Mouse (Mus musculus) neural tube, embryonic 11.5 days (tissue): ENCODE measurements around the gene Fcgr4. TPM values are rescaled to one million over a fixed set of nuclear protein-coding genes. Genes with fewer than 3 reads are reported as not detected.

ENCODE experiments used
- ATAC-seq: fragments of 200-750 bp; cut with Nextera tagmentation; 2 replicates; pipeline ENCODE4 v1.8.0; 2017; ENCODE audit warnings: moderate number of reproducible peaks, mild to moderate bottlenecking, moderate TSS enrichment, moderate library complexity; ENCODE audit not compliant: insufficient read depth, low FRiP score, low TSS enrichment
- DNase-seq: peaks from one replicate; pipeline ENCODE4 v3.0.0-alpha.2; 2015; ENCODE audit warnings: low spot score
- H3K27ac ChIP-seq: fragments of 300-500 bp; sonication (generic); 2 replicates; pipeline ENCODE4 v1.5.1; 2014; ENCODE audit warnings: low read depth, mild to moderate bottlenecking, low read length
- H3K27me3 ChIP-seq: fragments of 300-500 bp; sonication (generic); 2 replicates; pipeline ENCODE4 v1.6.1; 2014; ENCODE audit warnings: mild to moderate bottlenecking, low read length, mixed read lengths; ENCODE audit not compliant: control insufficient read depth, insufficient read depth
- H3K36me3 ChIP-seq: fragments of 300-500 bp; sonication (generic); 2 replicates; pipeline ENCODE4 v1.6.1; 2014; ENCODE audit warnings: mild to moderate bottlenecking, low read length, moderate library complexity, mixed read lengths; ENCODE audit not compliant: control insufficient read depth, insufficient read depth
- H3K4me1 ChIP-seq: fragments of 300-500 bp; sonication (generic); 2 replicates; pipeline ENCODE4 v1.6.1; 2014; ENCODE audit warnings: low read length, mixed read lengths; ENCODE audit not compliant: control insufficient read depth, insufficient read depth
- H3K4me2 ChIP-seq: fragments of 300-500 bp; sonication (generic); 2 replicates; pipeline ENCODE4 v1.6.1; 2014; ENCODE audit warnings: low read depth, mild to moderate bottlenecking, moderate library complexity
- H3K4me3 ChIP-seq: fragments of 300-500 bp; sonication (generic); 2 replicates; pipeline ENCODE4 v1.5.1; 2014; ENCODE audit warnings: low read depth, low read length
- H3K9ac ChIP-seq: fragments of 300-500 bp; sonication (generic); 2 replicates; pipeline ENCODE4 v1.6.1; 2014; ENCODE audit warnings: mild to moderate bottlenecking, low read length
- H3K9me3 ChIP-seq: fragments of 300-500 bp; sonication (generic); 2 replicates; pipeline ENCODE4 v1.6.1; 2016; ENCODE audit warnings: low read length; ENCODE audit not compliant: control insufficient read depth
- WGBS: fragments of 180-500 bp; shearing (Covaris S2); extraction: QIAGEN DNeasy Blood & Tissue Kit; methylation state at CpG from one replicate; pipeline ENCODE4 v1.1.7; 2014; 5-methylcytosine and 5-hydroxymethylcytosine counted together
- polyA plus RNA-seq: library from polyadenylated mRNA; unstranded; fragments of >200 nt; fragmentation: Nextera tagmentation; extraction: Ambion mirVana; gene quantifications from 2 replicates; pipeline ENCODE4 v1.2.1, GENCODE M21; 2014

The Fcgr4 gene
- polyA plus RNA-seq, 1 experiment from 2014 or later: 0.19 TPM

DNA sequence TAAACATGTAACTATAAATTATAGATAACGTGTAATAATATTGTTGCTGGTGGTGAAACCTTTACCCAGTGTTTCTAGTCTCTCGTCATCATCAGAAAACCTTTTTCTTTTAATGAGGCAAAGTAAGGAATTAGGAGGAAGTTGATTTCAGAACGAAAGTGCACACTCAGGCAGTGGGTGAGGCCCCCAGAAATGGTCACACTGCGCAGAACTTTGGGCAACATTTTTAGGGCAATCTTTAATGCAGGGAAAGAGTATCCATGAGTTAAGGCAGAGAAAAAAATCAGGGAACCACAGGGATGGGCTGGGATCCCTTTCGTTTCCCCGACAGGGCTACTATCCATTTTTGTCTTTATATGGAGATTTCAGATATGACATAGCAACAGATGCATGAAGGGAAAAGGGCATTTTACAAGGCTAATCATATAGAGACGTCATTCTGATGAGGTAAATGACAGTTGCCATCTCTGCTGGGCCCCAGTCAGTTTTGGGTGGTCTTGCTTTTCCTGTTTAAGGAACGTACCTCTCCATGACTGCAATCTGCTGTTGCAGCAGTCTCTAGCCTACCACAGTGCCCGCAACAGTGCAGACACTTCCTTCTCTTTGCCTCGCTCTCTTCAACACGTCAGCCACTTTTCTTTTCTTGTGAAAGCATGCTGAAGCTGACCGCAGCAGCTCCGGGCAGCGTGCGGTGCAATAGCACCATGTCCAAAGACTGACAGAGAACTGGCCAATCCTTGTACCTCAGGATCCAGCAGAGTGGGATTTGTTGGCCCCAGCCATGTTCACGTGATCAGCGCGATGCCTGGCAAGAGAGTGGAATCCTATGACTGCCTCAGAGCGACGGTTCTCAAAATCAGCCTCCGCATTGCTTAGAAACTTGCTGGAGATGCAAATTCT is 20.7 kb upstream of the Fcgr4 start:
- no peak overlapping the region; the same call in 1 of the 2 replicates for H3K4me2 ChIP-seq
- no peaks in the 10 kb centered on the region for H3K4me1 ChIP-seq
- H3K9me3 ChIP-seq: no peaks in the 10 kb centered on the region
- DNase-seq (no peak), ATAC-seq (no peak)
- WGBS: 64% methylated on average over 21 of the region's 21 CpGs
- no peak overlapping the region for H3K4me3 ChIP-seq
- H3K36me3 ChIP-seq: no peaks in the 10 kb centered on the region
- no peaks in the 10 kb centered on the region for H3K27me3 ChIP-seq
- H3K9ac ChIP-seq: no peak overlapping the region
- no peak overlapping the region for H3K27ac ChIP-seq

DNA sequence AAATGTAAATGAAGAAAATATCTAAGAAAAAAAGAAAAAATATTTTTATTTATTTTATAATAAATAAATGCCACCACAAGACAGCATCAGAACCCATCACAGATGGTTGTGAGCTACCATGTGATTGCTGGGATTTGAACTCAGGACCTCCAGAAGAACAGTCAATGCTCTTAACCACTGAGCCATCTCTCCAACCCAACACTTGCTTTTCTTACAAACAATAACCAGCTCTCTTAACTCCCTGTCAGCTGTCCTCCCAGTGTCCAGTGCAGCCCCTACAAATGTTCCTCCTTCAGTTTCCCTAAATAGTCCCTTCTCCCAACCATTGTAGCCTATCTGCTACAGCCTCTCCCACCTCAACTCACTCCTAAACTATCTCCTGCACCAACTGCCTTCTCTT is 18.9 kb upstream of the Fcgr4 start:
- ATAC-seq (no peak), DNase-seq (no peak)
- Histone ChIP-seq H3K4me1 (no peaks in the 10 kb centered on the region), H3K4me3 (no peak overlapping the region), H3K27me3 (no peaks in the 10 kb centered on the region), H3K27ac (no peak overlapping the region), H3K9ac (no peak overlapping the region), H3K9me3 (no peaks in the 10 kb centered on the region), H3K36me3 (no peaks in the 10 kb centered on the region), H3K4me2 (no peak overlapping the region)

DNA sequence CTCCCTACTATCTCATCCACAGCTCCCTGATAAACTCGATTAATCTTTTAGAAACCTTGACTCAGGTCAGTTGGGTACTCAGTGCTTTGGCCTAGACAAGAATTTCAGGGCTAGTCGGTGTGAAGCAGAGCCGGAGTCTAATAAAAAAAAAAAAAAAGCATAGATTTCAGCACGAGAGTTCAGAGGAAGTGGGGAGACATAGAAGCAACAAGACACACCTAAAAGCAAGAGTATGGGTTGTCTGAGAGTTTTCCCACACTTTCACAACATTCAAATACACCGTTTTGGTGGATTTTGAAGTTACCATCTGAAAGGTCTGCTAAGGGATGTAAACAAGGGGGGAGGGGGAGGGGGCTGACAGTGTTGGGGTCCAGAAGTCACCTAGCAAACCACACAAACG is 13.6 kb upstream of the Fcgr4 start:
- H3K4me2 ChIP-seq: no peak overlapping the region
- 73% methylated on average over 6 of the region's 6 CpGs for WGBS
- H3K9me3 ChIP-seq: no peaks in the 10 kb centered on the region
- no peaks in the 10 kb centered on the region for H3K27me3 ChIP-seq
- H3K4me1 ChIP-seq: no peaks in the 10 kb centered on the region
- ATAC-seq: no peak
- no peaks in the 10 kb centered on the region for H3K36me3 ChIP-seq
- H3K27ac ChIP-seq: no peak overlapping the region
- DNase-seq: no peak
- H3K4me3 ChIP-seq: no peak overlapping the region
- no peak overlapping the region for H3K9ac ChIP-seq

DNA sequence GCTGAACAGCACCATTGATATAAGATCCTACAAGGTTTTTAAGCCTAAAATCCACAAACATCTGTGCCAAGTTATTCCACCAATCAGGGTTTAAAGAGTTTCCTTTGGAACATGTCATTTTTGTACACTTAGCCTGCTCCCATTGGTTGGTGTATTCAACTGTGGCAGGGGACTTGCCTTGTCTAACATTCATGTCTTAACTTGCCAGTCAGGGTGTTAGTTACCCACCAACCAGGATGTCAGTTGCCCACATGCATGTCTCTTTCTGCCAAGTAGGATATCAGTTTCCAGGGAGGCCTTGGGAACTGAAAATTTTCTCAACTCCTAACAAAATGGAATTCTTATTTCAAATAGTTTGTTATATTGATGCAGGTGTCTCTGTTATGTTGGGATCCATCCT is 13.1 kb upstream of the Fcgr4 start:
- Histone ChIP-seq H3K4me3 (no peak overlapping the region), H3K27ac (no peak overlapping the region), H3K36me3 (no peaks in the 10 kb centered on the region), H3K27me3 (no peaks in the 10 kb centered on the region), H3K4me2 (no peak overlapping the region), H3K4me1 (no peaks in the 10 kb centered on the region), H3K9ac (no peak overlapping the region), H3K9me3 (no peaks in the 10 kb centered on the region)
- DNase-seq (no peak), ATAC-seq (no peak)

DNA sequence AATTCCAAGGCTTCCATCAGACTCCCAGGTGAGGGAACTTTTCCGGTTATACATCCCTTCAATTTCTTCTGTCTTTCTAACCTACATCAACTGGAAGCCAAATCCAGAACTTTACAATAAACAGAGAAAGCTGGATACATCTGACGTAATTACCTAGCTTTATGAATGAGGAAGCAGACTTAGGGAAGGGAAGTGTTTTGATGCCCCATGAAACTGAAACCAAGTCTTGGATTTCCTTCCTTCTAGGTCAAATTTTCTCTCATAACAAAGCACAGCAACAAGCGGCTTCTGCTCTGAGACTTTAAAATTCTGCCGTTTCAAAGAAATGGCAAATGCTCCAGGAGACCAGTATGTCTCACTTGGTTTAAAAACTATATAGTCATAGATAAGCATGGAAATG is 12.4 kb upstream of the Fcgr4 start:
- no peak overlapping the region for H3K4me2 ChIP-seq
- WGBS: 94% methylated on average over 4 of the region's 4 CpGs
- H3K4me3 ChIP-seq: no peak overlapping the region
- H3K9me3 ChIP-seq: no peaks in the 10 kb centered on the region
- ATAC-seq (no peak), DNase-seq (no peak)
- no peak overlapping the region for H3K9ac ChIP-seq
- no peaks in the 10 kb centered on the region for H3K27me3 ChIP-seq
- no peaks in the 10 kb centered on the region for H3K36me3 ChIP-seq
- no peak overlapping the region for H3K27ac ChIP-seq
- H3K4me1 ChIP-seq: no peaks in the 10 kb centered on the region

- no peak overlapping the region for H3K27ac ChIP-seq
- H3K9me3 ChIP-seq: no peaks in the 10 kb centered on the region
- H3K4me3 ChIP-seq: no peak overlapping the region
- H3K27me3 ChIP-seq: no peaks in the 10 kb centered on the region
- no peaks in the 10 kb centered on the region for H3K36me3 ChIP-seq
- WGBS: 84% methylated on average over 2 of the region's 2 CpGs
- H3K4me2 ChIP-seq: no peak overlapping the region
- DNase-seq (no peak), ATAC-seq (no peak)
- no peaks in the 10 kb centered on the region for H3K4me1 ChIP-seq
- no peak overlapping the region for H3K9ac ChIP-seq
Observed at GRCm38 (mm10) chr1:171006905-171007304, 11.8 kb upstream of the Fcgr4 start.

- WGBS: 85% methylated on average over 4 of the region's 4 CpGs
- Histone ChIP-seq H3K9ac (no peak overlapping the region), H3K4me1 (no peaks in the 10 kb centered on the region), H3K27ac (no peak overlapping the region), H3K27me3 (no peaks in the 10 kb centered on the region), H3K9me3 (no peaks in the 10 kb centered on the region), H3K4me2 (no peak overlapping the region), H3K4me3 (no peak overlapping the region), H3K36me3 (no peaks in the 10 kb centered on the region)
- ATAC-seq (no peak), DNase-seq (no peak)
Observed at GRCm38 (mm10) chr1:171011733-171012132, 7.0 kb upstream of the Fcgr4 start.

DNA sequence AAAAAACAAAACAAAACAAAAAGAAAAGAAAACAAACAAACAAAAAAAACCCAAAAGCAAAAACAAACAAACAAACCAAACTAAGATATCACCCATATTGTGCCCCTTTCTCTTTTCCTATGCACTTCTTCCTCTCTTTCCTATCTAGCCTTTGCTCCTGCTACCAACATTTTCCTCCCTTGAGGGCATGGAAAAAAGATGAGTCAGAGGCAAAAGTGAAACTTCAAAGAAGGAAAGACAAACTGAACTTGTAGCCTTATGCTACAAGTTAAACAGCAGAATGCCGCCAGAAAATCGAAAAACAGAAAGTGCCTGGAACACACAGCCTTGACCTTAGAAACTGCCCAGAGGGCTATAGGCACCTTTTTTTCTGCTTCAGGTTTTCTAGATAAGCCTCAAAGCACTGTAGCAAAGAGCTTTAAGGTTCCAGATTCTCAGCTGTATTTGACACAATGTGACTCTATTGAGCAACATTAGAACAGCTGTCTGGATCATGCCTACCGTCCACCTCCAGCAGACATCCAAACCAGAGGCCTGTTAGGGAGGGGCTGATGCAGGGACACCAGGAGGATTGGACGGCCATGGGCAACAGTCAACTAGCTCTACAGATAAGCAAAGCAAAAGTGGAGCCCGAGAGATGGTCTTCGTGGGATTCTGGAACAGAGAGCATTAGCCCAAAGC is 1.9 kb upstream of the Fcgr4 start:
- WGBS: 91% methylated on average over 6 of the region's 6 CpGs
- H3K4me2 ChIP-seq: no peak overlapping the region
- no peak for ATAC-seq
- no peaks in the 10 kb centered on the region for H3K9me3 ChIP-seq
- H3K27ac ChIP-seq: no peak overlapping the region
- H3K36me3 ChIP-seq: no peaks in the 10 kb centered on the region
- DNase-seq: no peak
- H3K9ac ChIP-seq: no peak overlapping the region
- no peaks in the 10 kb centered on the region for H3K27me3 ChIP-seq
- no peak overlapping the region for H3K4me3 ChIP-seq
- H3K4me1 ChIP-seq: no peaks in the 10 kb centered on the region
